Mouse (Mus musculus): ENCODE data around the gene Gm5934.
"Not testable (repeated sequence)": the region's sequence is repeated elsewhere in the genome, so short reads cannot be mapped to it uniquely, and the experiment has no call there.

The Gm5934 gene

GRCm38 (mm10) chrX:24500660-24501059, at the start of gene Gm5934:
TSS of gene Gm5934 (minus strand) at chrX:24500760.
- DNase-seq (ENCODE audit: low read depth, low spot score), result not testable (repeated sequence)
